Mouse (Mus musculus) embryo, embryonic 10 days (tissue): Measurements from ENCODE around the gene Gm49405.

ENCODE experiments used
- DNase-seq: peaks from one replicate; pipeline ENCODE4 v3.0.0-alpha.2; 2015; ENCODE audit warnings: low spot score

The Gm49405 gene

DNA sequence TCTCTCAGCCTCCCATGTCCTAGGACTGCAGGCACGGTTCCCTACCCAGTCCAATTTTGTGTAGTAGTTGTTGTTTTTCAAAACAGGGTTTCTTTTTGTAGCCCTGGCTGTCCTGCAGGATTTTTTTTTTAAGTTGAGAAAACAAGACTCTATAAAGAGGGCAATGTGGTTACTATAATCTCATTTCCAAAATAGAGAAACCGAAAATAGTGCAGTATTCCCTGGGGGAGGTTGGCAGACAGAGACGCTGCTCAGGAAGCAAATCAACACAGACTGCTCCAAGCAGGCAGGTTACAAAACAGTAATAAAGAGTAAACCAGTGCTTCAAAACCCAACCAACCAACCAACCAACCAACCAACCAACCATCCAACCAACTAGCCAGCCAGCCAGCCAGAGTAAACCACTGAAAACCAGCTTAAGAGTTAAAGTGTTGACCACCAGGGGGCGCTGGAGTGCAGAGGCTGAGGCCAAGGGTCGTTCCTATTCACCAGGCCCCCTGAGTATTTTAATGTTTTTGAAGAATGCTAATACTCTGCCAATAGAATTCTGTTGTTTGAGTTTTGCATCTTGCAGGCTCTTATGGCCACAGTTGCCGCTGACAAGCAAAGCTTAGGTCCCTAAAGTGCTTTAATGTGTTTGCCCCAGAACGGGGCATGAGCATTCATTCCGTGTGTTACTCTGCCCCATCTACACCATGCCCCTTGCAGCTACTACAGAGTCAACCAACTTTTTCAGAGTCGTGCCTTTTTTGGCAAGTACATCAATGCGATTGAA lies 51.5 kb downstream of the Gm49405 start:
- DNase-seq: peak; percentile 83

GRCm38 (mm10) chr19:4052516-4053030 lies 52.1 kb downstream of the Gm49405 start:
- DNase-seq: no peak

DNA sequence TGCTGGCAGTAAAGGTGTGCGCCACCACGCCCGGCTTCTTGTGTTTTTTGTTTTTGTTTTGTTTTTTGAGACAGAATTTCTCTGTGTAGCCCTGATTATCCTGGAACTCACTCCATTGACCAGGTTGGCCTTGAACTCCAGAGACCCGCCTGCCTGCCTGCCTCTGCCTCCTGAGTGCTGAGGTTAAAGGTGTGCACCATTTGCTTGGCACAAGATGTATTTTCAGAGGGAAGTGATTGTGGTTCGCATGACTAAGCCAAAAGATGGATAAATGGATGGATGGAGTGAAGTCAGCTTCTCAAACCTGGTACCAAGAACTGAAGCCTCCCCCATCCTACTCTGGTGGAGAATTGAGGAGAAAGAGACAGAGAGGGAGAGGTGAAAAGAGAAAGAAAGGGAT lies 54.2 kb downstream of the Gm49405 start:
- DNase-seq: no peak
